Mouse (Mus musculus) ES-CJ7 (cell line): ENCODE data around the gene Slc25a19.

Experiments
- DNase-seq: peaks from one replicate; pipeline ENCODE4 v3.0.0; 2011; ENCODE audit warnings: low read depth, low spot score

Gene Slc25a19

GRCm38 (mm10) chr11:115640978-115641663 lies 13.0 kb upstream of the Slc25a19 start:
- DNase-seq, result peak; percentile 72

GRCm38 (mm10) chr11:115640311-115640828 lies 12.3 kb upstream of the Slc25a19 start:
- DNase-seq, result no peak

- no peak for DNase-seq
These were observed 11.4 kb upstream of the Slc25a19 start for GRCm38 (mm10) chr11:115639540-115639939.

- DNase-seq, result peak; percentile 88
These were observed 10.7 kb upstream of the Slc25a19 start for GRCm38 (mm10) chr11:115638498-115639409.

GRCm38 (mm10) chr11:115636960-115637359 lies 8.9 kb upstream of the Slc25a19 start:
- no peak for DNase-seq

GRCm38 (mm10) chr11:115635484-115635883 lies 7.4 kb upstream of the Slc25a19 start:
- DNase-seq, result no peak

GRCm38 (mm10) chr11:115635041-115635440 lies 6.9 kb upstream of the Slc25a19 start:
- no peak for DNase-seq

- no peak for DNase-seq
These were observed 6.0 kb upstream of the Slc25a19 start for GRCm38 (mm10) chr11:115634109-115634508.

- no peak for DNase-seq
These were observed 4.8 kb upstream of the Slc25a19 start for GRCm38 (mm10) chr11:115632862-115633261.

GRCm38 (mm10) chr11:115632247-115632646 lies 4.2 kb upstream of the Slc25a19 start:
- DNase-seq, result no peak

- DNase-seq, result peak; percentile 93
These were observed 3.4 kb upstream of the Slc25a19 start for GRCm38 (mm10) chr11:115631505-115631890.

- DNase-seq, result peak; percentile 85
These were observed 2.7 kb upstream of the Slc25a19 start for GRCm38 (mm10) chr11:115630532-115631504.

- no peak for DNase-seq
These were observed 1.8 kb upstream of the Slc25a19 start for GRCm38 (mm10) chr11:115629734-115630531.

GRCm38 (mm10) chr11:115628465-115629101 lies 488 bp upstream of the Slc25a19 start:
- DNase-seq, result no peak

- no peak for DNase-seq
These were observed 1.1 kb downstream of the Slc25a19 start for GRCm38 (mm10) chr11:115626824-115627616.

- no peak for DNase-seq
These were observed 2.2 kb downstream of the Slc25a19 start for GRCm38 (mm10) chr11:115625877-115626276.

- DNase-seq, result peak; percentile 61
These were observed 4.5 kb downstream of the Slc25a19 start for GRCm38 (mm10) chr11:115623487-115624070.

- no peak for DNase-seq
These were observed 8.1 kb downstream of the Slc25a19 start for GRCm38 (mm10) chr11:115619949-115620348.
